Comparison of ENCODE assay signal across 9 mouse cellular contexts in the genomic region with DNA sequence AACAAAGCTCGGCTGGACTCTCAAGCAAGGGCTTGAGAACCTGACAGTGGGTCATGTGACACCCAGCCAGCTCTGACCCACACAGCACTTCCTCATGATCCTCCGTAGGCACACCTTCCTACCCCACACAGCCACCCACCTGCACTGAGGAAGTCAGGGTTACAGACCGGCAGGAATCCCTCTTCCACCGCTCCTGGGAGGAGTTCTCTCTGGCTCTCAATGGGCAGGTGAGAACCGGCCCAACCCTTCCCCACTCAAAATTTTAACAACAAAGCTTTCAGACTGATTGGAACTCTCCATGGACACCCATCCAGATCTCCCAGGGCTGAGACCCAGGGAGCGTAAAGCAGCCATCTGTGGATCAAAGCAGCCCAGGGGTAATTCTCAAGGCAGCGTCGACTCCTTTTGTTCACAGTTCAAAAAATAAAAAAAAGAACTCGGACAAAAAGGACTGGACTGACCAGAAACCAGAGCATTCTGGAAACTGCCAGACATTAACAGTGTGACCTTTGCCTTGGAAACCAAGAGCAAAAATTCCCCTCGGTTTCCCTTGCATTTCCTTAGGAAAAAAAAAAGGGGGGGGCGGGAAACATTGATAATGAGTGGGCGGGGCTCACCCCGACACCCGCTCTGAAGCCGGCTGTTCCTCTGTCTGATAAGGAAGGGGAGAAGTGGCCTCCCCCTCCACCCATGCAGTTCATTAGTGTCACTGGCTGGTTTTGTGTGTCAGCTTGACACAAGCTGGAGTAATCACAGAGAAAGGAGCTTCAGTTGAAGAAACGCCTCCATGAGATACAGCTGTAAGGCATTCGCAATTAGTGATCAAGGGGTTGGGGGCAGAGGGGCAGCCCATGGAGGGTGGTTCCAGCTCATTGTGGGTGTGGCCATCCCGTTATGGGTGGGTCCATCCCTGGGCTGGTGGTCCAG. TPM values are rescaled to one million over a fixed set of nuclear protein-coding genes. Genes with fewer than 3 reads are reported as not detected.
DNase-seq lines count a peak whose midpoint lies in the region; TF ChIP-seq lines count a peak whose summit lies in the region.
"Had no signal": no experiment of that assay in that cellular context is flagged by ENCODE, and none has a peak within 500 bp of the region (broad histone marks: within the 10 kb centered on the region; RNA-seq: fewer than 3 reads in every experiment).

No protein-coding gene starts in this region.

- peaks cover 0 to 13% of the 10 kb centered on the region in 2 experiments; a peak in 2 of 4 replicates for H3K36me3 ChIP-seq in MEL (ENCODE audit: control insufficient read depth in 1 of 2, insufficient read depth in 2 of 2, low read length in 2 of 2)
- peaks cover 51% of the 10 kb centered on the region for H3K36me3 ChIP-seq in embryonic facial prominence, embryonic 10.5 days (replicated peaks)
- H3K36me3 ChIP-seq in hindbrain, embryonic 10.5 days, result peaks cover 41% of the 10 kb centered on the region
- H3K36me3 ChIP-seq in small intestine, adult 2 months (ENCODE audit: control insufficient read depth, insufficient read depth, low read length), result peaks cover 6% of the 10 kb centered on the region; the same call in 1 of the 2 replicates

- TF ChIP-seq RAD21 in MEL (IDR thresholded peaks at IDR 0.05; ENCODE audit: low read depth, low read length), result no peak

- TF ChIP-seq EP300 in MEL (IDR thresholded peaks at IDR 0.05; ENCODE audit: low read depth in 1 of 2, low read length in 2 of 2), result peak; percentile 45 to 70; a peak in 2 of 4 replicates

- peak; percentile 84 for DNase-seq in MEL (ENCODE audit: low read depth, low spot score)
- DNase-seq in embryonic facial prominence, embryonic 10.5 days (ENCODE audit: low spot score), result peak; percentile 30
- peak; percentile 37 for DNase-seq in hindbrain, embryonic 10.5 days (ENCODE audit: low spot score)
- peak; percentile 89 for DNase-seq in liver
- no peak for DNase-seq in urinary bladder, postnatal 25 days (ENCODE audit: low spot score)
- no peak for DNase-seq in cerebellum, postnatal 25 days
- no peak for DNase-seq in spleen, adult 18-20 months

- H3K79me2 ChIP-seq in MEL (ENCODE audit: control insufficient read depth, insufficient read depth, low read length, poor library complexity), result no peaks in the 10 kb centered on the region

- WGBS in embryonic facial prominence, embryonic 10.5 days, result 30% methylated on average over 18 of the region's 18 CpGs
- 21% methylated on average over 18 of the region's 18 CpGs for WGBS in hindbrain, embryonic 10.5 days
- 17% methylated on average over 18 of the region's 18 CpGs for WGBS in small intestine, adult 2 months

- no peak for TF ChIP-seq CTCF in MEL (IDR thresholded peaks at IDR 0.05 in 2 of 3, conservative IDR thresholded peaks at IDR 0.05 in 1 of 3; ENCODE audit: control insufficient read depth in 1 of 3, insufficient read depth in 1 of 3, low read depth in 2 of 3, low read length in 3 of 3, poor library complexity in 1 of 3, severe bottlenecking in 1 of 3)
- no peak for TF ChIP-seq CTCF in small intestine, adult 2 months (IDR thresholded peaks at IDR 0.05; ENCODE audit: extremely low read depth, insufficient read length, insufficient replicate concordance, low read depth, low read length)

- H3K27me3 ChIP-seq in MEL (ENCODE audit: control insufficient read depth in 1 of 2, insufficient read depth in 2 of 2, low read length in 2 of 2), result no peaks in the 10 kb centered on the region
- H3K27me3 ChIP-seq in embryonic facial prominence, embryonic 10.5 days (replicated peaks; ENCODE audit: low read depth, poor library complexity, severe bottlenecking), result no peaks in the 10 kb centered on the region
- no peaks in the 10 kb centered on the region for H3K27me3 ChIP-seq in hindbrain, embryonic 10.5 days (ENCODE audit: insufficient read depth, poor library complexity, severe bottlenecking)
- no peaks in the 10 kb centered on the region for H3K27me3 ChIP-seq in small intestine, adult 2 months (ENCODE audit: control insufficient read depth, insufficient read depth, low read length)

- H3K9me3 ChIP-seq in MEL (replicated peaks; ENCODE audit: insufficient read depth, low read length), result no peaks in the 10 kb centered on the region
- H3K9me3 ChIP-seq in embryonic facial prominence, embryonic 10.5 days, result no peaks in the 10 kb centered on the region
- H3K9me3 ChIP-seq in hindbrain, embryonic 10.5 days, result no peaks in the 10 kb centered on the region

- peak overlapping the region; percentile 40 for H3K9ac ChIP-seq in MEL (ENCODE audit: control insufficient read depth, low read depth, low read length, poor library complexity, severe bottlenecking)

- H3K27ac ChIP-seq in MEL (ENCODE audit: control insufficient read depth, low read depth, low read length), result peak overlapping the region; percentile 60
- H3K27ac ChIP-seq in embryonic facial prominence, embryonic 10.5 days (replicated peaks), result peak overlapping the region; percentile 75
- H3K27ac ChIP-seq in hindbrain, embryonic 10.5 days, result peak overlapping the region; percentile 83
- H3K27ac ChIP-seq in small intestine, adult 2 months (ENCODE audit: insufficient read depth, low read depth, low read length), result peak overlapping the region; percentile 94

- H3K4me3 ChIP-seq in MEL (ENCODE audit: control insufficient read depth in 1 of 2, insufficient read depth in 1 of 2, low read depth in 2 of 2, low read length in 2 of 2), result peak overlapping the region; percentile 8 to 25; a peak in 3 of 4 replicates
- H3K4me3 ChIP-seq in embryonic facial prominence, embryonic 10.5 days, result peak overlapping the region; percentile 21; the same call in 1 of the 2 replicates
- 0 out of 2 replicates have a peak overlapping the region, but pooled peaks have one; percentile 18 for H3K4me3 ChIP-seq in hindbrain, embryonic 10.5 days
- peak overlapping the region; percentile 44 for H3K4me3 ChIP-seq in small intestine, adult 2 months (ENCODE audit: low read depth, low read length)

- no peak for TF ChIP-seq POLR2A in MEL (IDR thresholded peaks at IDR 0.05; ENCODE audit: control insufficient read depth in 1 of 2, insufficient read depth in 1 of 2, low read depth in 1 of 2, low read length in 2 of 2, poor library complexity in 1 of 2)
- peak; percentile 22; the same call in 1 of the 2 replicates for TF ChIP-seq POLR2A in small intestine, adult 2 months (IDR thresholded peaks at IDR 0.05; ENCODE audit: low read depth, low read length)

- H3K4me1 ChIP-seq in MEL (ENCODE audit: control insufficient read depth in 1 of 2, insufficient read depth in 2 of 2, low read length in 2 of 2), result peaks cover 5 to 23% of the 10 kb centered on the region in 2 experiments
- H3K4me1 ChIP-seq in embryonic facial prominence, embryonic 10.5 days, result peaks cover 39% of the 10 kb centered on the region
- peaks cover 56% of the 10 kb centered on the region for H3K4me1 ChIP-seq in hindbrain, embryonic 10.5 days (replicated peaks)
- H3K4me1 ChIP-seq in small intestine, adult 2 months (ENCODE audit: control insufficient read depth, insufficient read depth, insufficient read length, low read length), result peaks cover 26% of the 10 kb centered on the region

TF ChIP-seq in MEL, 35 proteins besides CTCF, POLR2A, EP300 and RAD21 (continues in another document):
- no peak for TF ChIP-seq TBP (IDR thresholded peaks at IDR 0.05; ENCODE audit: low read depth, low read length)
- TF ChIP-seq USF1 (IDR thresholded peaks at IDR 0.05; ENCODE audit: low read depth, low read length), result peak; percentile 87
- peak; percentile 61; the same call in 1 of the 2 replicates for TF ChIP-seq MAZ (IDR thresholded peaks at IDR 0.05; ENCODE audit: low read depth, low read length)
- no peak for TF ChIP-seq MYC (IDR thresholded peaks at IDR 0.05; ENCODE audit: low read depth, low read length)
- no peak for TF ChIP-seq NELFE (IDR thresholded peaks at IDR 0.05; ENCODE audit: low read depth, low read length)
- 0 out of 2 replicates have a peak, but pooled peaks have one; percentile 7 for TF ChIP-seq RCOR1 (IDR thresholded peaks at IDR 0.05; ENCODE audit: low read depth, low read length)
- no peak for TF ChIP-seq CHD2 (IDR thresholded peaks at IDR 0.05; ENCODE audit: low read length)
- peak; percentile 26; the same call in 1 of the 2 replicates for TF ChIP-seq TCF12 (IDR thresholded peaks at IDR 0.05; ENCODE audit: low read depth, low read length)
- no peak for TF ChIP-seq UBTF (IDR thresholded peaks at IDR 0.05; ENCODE audit: borderline replicate concordance, insufficient read depth, low read depth, low read length)
- peak; percentile 85 for TF ChIP-seq GATA1 (IDR thresholded peaks at IDR 0.05; ENCODE audit: low read depth, low read length)
- peak; percentile 82 for TF ChIP-seq SIN3A (IDR thresholded peaks at IDR 0.05; ENCODE audit: low read length)
- no peak for TF ChIP-seq MAFK (IDR thresholded peaks at IDR 0.05; ENCODE audit: borderline replicate concordance, low read depth, low read length)
- no peak for TF ChIP-seq E2F4 (IDR thresholded peaks at IDR 0.05; ENCODE audit: borderline replicate concordance, low read depth, low read length)
- no peak for TF ChIP-seq ZMIZ1 (IDR thresholded peaks at IDR 0.05; ENCODE audit: low read depth, low read length)
- TF ChIP-seq JUND (IDR thresholded peaks at IDR 0.05; ENCODE audit: low read depth, low read length), result no peak
- peak; percentile 86 for TF ChIP-seq ZNF384 (IDR thresholded peaks at IDR 0.05; ENCODE audit: low read depth, low read length)
- TF ChIP-seq ZC3H11A (IDR thresholded peaks at IDR 0.05; ENCODE audit: low read depth, low read length), result no peak
- peak; percentile 81 for TF ChIP-seq ETS1 (IDR thresholded peaks at IDR 0.05; ENCODE audit: low read depth, low read length)
- peak in 1 of 2 experiments; percentile 36; a peak in 1 of 4 replicates for TF ChIP-seq USF2 (IDR thresholded peaks at IDR 0.05; ENCODE audit: borderline replicate concordance in 1 of 2, insufficient read depth in 1 of 2, low read depth in 1 of 2, low read length in 2 of 2)
- no peak for TF ChIP-seq SMC3 (IDR thresholded peaks at IDR 0.05; ENCODE audit: low read depth, low read length)
- no peak for TF ChIP-seq TAL1 (IDR thresholded peaks at IDR 0.05; ENCODE audit: low read length)

RNA-seq across cellular contexts. Expression of gene Ssh1, which starts 20.8 kb away (rescaled TPM):
- 2.3 and 4.0 TPM in 2 replicates for total RNA-seq in MEL (2012; rRNA removed)
- 1 to 10 TPM in 1 of 2 experiments, not detected in 1; 6.8 TPM for polyA plus RNA-seq in MEL (2012; ENCODE audit: insufficient read depth in 1 of 2, insufficient read length in 2 of 2, low read depth in 1 of 2, low replicate concordance in 2 of 2, missing spikeins in 1 of 2)
- polyA plus RNA-seq in embryonic facial prominence, embryonic 10.5 days (2016; fragmentation: Nextera tagmentation; extraction: Ambion mirVana), result 15.6 and 17.9 TPM in 2 replicates
- 14.8 and 16.9 TPM in 2 replicates for polyA plus RNA-seq in hindbrain, embryonic 10.5 days (2016; fragmentation: Nextera tagmentation; extraction: Ambion mirVana)
- polyA plus RNA-seq in small intestine, adult 2 months (2012; rRNA removed), result 6.7 and 11.3 TPM in 2 replicates

RNA-seq across cellular contexts. Expression of gene Dao, which starts 30.7 kb away (rescaled TPM):
- not detected in 2 replicates for total RNA-seq in MEL (2012; rRNA removed)
- under 1 TPM in 1 of 2 experiments, not detected in 1; 0.04 TPM for polyA plus RNA-seq in MEL (2012; ENCODE audit: insufficient read depth in 1 of 2, insufficient read length in 2 of 2, low read depth in 1 of 2, low replicate concordance in 2 of 2, missing spikeins in 1 of 2)
- polyA plus RNA-seq in embryonic facial prominence, embryonic 10.5 days (2016; fragmentation: Nextera tagmentation; extraction: Ambion mirVana), result not detected in 2 replicates
- polyA plus RNA-seq in hindbrain, embryonic 10.5 days (2016; fragmentation: Nextera tagmentation; extraction: Ambion mirVana), result not detected in 2 replicates
- polyA plus RNA-seq in small intestine, adult 2 months (2012; rRNA removed), result 11.9 and 16.8 TPM in 2 replicates
- total RNA-seq: neutrophil, adult 5-6 weeks had no signal

Comparison
In these comparisons a context has a peak if more than half of its experiments do, and no peak if none do; other contexts are left out.
1. DNase-seq: peak in MEL (single experiment), embryonic facial prominence, embryonic 10.5 days (single experiment), hindbrain, embryonic 10.5 days (single experiment) and liver (single experiment); none in urinary bladder, postnatal 25 days (single experiment), cerebellum, postnatal 25 days (0 of 2) and spleen, adult 18-20 months (0 of 2).
2. RNA of gene Dao, which starts 30.7 kb away (polyA plus RNA-seq): 11.9 to 16.8 TPM in small intestine, adult 2 months; 0.04 TPM in MEL, not detected in hindbrain, embryonic 10.5 days and not detected in embryonic facial prominence, embryonic 10.5 days; every median in the first group is over 10 times any median in the second.
3. Peak in every context shown above with its lines, with median percentiles within 50 percentile points of each other: H3K27ac ChIP-seq and H3K4me3 ChIP-seq.